Mouse (Mus musculus) heart, postnatal 0 days (tissue): ENCODE data around the gene Kif1b.

Experiments used
- CTCF ChIP-seq: IDR thresholded peaks from 2 replicates; pipeline ENCODE4 v1.5.1; 2016; ENCODE audit warnings: antibody characterized with exemption, control low read depth, low read depth
- EP300 ChIP-seq: IDR thresholded peaks from 2 replicates; pipeline ENCODE4 v1.6.1; 2016; ENCODE audit warnings: antibody characterized with exemption, low read depth

- TF ChIP-seq CTCF (no peak), EP300 (no peak)
These were observed 162.3 kb downstream of the Kif1b start for GRCm38 (mm10) chr4:149145151-149145550.
